Mouse (Mus musculus): Measurements from ENCODE around the gene Capn13.
"Not testable (repeated sequence)": the region's sequence is repeated elsewhere in the genome, so short reads cannot be mapped to it uniquely, and the experiment has no call there.

Capn13 gene

DNA sequence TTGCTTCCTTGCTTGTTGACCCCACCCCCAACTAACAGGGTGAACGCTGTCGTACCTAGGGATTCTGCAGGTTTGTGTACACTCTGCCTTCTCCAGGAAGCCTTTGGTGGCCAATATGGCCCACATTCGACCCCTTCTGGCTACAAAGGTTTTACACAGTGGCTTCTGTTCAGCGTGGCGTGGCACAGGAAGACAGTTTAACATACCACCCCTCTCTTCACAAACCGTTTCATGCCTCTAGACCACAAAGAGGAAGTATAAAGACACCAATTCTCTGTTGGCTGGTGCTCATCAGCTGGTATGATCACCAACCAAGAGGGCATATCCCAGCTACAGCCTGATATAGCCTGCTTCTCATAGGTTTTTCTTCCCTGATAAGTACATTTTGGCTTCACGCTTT, 126.9 kb downstream of the Capn13 start:
- DNase-seq (ENCODE audit: low spot score), result no peak

DNA sequence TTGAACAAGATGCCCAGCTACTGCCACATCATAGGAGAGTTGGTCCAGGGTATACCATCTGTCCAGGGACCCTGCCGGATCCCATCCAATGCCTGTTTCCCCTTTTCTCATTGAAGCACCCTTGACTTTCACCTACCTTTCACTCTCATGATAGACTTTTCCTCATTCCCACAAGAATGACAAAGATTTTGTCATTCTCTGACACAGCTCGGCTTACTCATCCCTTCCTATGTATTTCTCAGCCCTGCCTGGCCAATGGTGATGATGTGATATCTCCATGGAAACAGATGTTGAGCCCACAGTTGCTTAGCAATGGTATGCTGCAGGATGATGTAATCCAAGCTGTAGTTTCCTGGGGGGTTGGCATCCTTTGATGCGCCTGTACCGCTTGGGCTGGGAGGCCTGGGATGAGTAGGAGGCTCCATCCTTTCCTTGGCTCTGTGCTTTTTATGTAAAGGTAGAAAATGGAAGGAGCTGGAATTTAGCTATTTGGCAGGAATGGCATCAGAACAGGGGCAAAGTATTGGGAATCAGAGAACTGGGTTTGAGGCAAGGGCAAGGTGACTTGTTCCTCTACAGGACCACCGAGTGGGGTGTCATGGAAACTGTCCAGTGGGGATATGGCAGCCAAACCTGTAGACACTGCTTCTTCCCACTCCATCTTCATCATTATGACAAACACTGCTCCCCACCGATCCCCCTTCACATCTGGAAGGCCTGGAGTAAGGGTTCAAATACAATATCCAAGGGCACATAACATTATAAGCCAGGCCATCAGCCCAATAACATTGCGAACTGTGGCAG, 128.7 kb downstream of the Capn13 start:
- DNase-seq (ENCODE audit: low spot score), result no peak

DNA sequence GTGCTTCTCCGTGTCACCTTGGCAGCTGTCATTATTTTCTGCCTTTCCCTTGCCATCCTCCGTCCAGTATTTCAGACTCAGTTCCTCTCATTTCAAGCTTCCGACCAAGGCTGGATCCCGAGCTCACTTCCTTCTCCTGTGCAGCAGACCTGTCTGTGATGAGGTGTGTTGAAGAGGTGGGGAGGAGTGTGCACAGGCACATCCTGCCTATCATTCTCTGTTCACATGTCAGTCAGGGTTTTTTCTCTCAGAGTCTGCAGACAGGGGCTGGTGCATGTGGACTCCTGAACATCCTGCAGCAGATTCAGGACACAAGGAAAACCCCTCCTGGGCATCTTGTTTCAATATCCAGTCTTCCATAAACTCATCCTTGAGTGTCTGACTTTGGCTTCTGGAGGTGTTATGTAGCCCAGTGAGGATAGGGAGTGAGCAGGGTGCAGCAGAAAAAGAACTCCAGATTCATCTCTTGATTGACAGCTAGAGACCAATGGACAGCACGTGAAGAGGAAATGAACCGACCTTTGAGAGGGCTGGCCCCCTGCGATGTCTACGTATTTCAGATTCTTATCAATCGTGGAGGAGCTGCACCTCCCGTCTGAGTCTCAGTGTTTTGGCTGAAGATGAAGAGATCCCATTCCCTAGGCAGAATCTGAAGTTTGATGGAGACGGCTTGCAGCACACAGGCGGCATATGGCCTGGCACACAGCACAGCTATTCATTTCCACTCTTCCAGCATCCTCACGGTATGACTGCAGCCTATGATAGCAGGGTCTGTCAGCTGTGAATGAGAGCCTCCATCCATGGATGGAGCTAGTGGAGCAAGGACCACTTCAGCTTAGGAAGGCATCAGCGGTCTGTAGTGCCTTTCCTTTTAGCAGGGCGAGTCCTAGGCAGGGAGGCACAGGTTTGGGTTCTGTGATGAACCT, 129.5 kb downstream of the Capn13 start:
- no peak for DNase-seq (ENCODE audit: low spot score)

DNA sequence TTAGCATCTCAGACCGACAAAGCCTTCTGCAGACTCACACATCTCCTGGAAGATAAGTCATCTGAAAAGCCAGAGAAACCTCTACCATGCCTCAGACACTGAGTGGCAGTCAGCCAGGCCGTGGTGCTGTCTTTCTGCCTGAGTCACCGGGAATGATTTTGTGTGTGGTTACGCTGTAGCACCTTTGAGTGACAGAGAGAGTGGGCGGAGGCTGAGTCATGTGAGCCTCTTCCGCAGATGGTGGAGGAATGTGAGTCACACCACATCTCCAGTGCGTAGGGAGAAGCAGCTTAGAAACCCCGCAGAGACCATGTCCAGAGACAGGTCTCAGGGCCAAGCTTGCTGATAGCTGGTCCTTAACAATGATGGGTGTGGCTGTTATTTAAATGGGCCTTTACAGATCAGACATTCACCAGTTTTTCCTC, 137.6 kb downstream of the Capn13 start:
- DNase-seq (ENCODE audit: low spot score), result no peak

DNA sequence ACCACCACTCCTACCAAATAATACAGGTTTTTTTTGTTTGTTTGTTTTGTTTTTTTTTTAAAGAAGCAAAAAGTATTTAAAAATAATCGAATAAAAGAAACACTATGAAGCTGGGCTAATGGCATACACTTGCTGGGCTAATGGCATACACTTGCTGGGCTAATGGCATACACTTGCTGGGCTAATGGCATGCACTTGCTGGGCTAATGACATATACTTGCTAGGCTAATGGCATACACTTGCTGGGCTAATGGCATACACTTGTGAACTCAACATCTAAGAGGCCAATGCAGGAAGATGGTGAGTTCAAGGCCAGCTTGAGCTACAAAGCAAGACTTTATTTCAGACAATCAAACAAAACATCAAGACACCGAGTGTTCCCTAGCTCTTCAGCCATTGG, 138.1 kb downstream of the Capn13 start:
- no peak for DNase-seq (ENCODE audit: low spot score)

DNA sequence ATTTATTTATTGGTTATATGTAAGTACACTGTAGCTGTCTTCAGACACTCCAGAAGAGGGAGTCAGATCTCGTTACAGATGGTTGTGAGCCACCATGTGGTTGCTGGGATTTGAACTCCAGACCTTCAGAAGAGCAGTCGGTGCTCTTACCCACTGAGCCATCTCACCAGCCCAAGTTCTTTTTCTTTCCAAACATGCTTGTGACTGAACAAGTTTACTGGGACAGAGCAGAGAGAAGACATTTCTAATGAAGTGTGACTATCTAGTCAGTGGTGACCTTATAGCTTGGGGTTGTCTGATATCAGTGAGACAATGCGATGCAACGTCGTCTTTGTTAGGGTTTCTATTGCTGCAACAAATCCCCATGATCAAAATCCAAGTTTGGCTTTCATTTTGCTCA, 141.4 kb downstream of the Capn13 start:
- DNase-seq (ENCODE audit: low spot score), result not testable (repeated sequence)

DNA sequence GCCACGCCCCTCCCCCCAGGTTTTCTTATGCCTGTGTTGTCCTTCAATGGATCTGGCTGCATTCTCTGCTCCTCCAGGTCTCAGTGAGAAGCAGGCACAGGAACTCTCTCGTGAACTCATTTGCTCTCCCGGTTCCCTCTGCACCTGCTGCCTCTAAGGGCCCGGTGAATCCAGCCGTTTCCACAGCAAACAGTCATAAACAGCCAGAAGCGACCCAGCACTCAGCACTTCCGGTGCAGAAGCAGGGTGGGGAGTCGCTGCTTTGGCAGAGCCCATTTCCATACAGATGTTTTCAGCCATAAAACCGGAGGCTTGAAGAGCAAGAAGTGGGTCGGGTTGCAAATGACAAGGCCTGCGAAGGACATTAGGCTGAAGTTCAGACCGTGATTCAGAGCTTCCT, 142.0 kb downstream of the Capn13 start:
- no peak for DNase-seq (ENCODE audit: low spot score)
